Mouse (Mus musculus) testis, adult 2 months (tissue): ENCODE results near the gene Acad10.

Experiments used
- CTCF ChIP-seq: fragments of 200-500 bp; IDR thresholded peaks from 2 replicates; pipeline ENCODE4 v1.5.1; 2012; ENCODE audit warnings: low read depth, mild to moderate bottlenecking, inconsistent platforms, low read length, moderate library complexity; ENCODE audit not compliant: control insufficient read depth, insufficient read depth, insufficient replicate concordance
- POLR2A ChIP-seq: fragments of 200-500 bp; IDR thresholded peaks from 2 replicates; pipeline ENCODE4 v1.6.1; 2012; ENCODE audit warnings: low read depth, mild to moderate bottlenecking, inconsistent platforms, low read length, moderate library complexity; ENCODE audit not compliant: control insufficient read depth

- TF ChIP-seq CTCF (no peak), POLR2A (no peak)
These were observed 6.8 kb upstream of the Acad10 start for GRCm38 (mm10) chr5:121667067-121667466.
